Mouse (Mus musculus) testis, adult 2 months (tissue): ENCODE data around the gene Tubb2a. TPM values are rescaled to one million over a fixed set of nuclear protein-coding genes. Genes with fewer than 3 reads are reported as not detected.

Experiments used
- H3K27ac ChIP-seq: fragments of 200-500 bp; 2 replicates; pipeline ENCODE4 v1.5.1; 2012; ENCODE audit warnings: low read depth, low read length; ENCODE audit not compliant: control insufficient read depth, insufficient read depth
- H3K27me3 ChIP-seq: fragments of 200-500 bp; 2 replicates; pipeline ENCODE4 v1.6.1; 2012; ENCODE audit warnings: mild to moderate bottlenecking, low read length, moderate library complexity; ENCODE audit not compliant: control insufficient read depth, insufficient read depth
- H3K36me3 ChIP-seq: fragments of 200-500 bp; 2 replicates; pipeline ENCODE4 v1.6.1; 2012; ENCODE audit warnings: mild to moderate bottlenecking, low read length; ENCODE audit not compliant: control insufficient read depth, insufficient read depth
- H3K4me1 ChIP-seq: fragments of 200-500 bp; 2 replicates; pipeline ENCODE4 v1.6.1; 2012; ENCODE audit warnings: low read length; ENCODE audit not compliant: control insufficient read depth, insufficient read depth
- H3K4me3 ChIP-seq: fragments of 200-500 bp; 2 replicates; pipeline ENCODE4 v1.5.1; 2012; ENCODE audit warnings: low read depth, mild to moderate bottlenecking, low read length, moderate library complexity, mixed read lengths; ENCODE audit not compliant: control insufficient read depth
- CTCF ChIP-seq: fragments of 200-500 bp; IDR thresholded peaks from 2 replicates; pipeline ENCODE4 v1.5.1; 2012; ENCODE audit warnings: low read depth, mild to moderate bottlenecking, inconsistent platforms, low read length, moderate library complexity; ENCODE audit not compliant: control insufficient read depth, insufficient read depth, insufficient replicate concordance
- POLR2A ChIP-seq: fragments of 200-500 bp; IDR thresholded peaks from 2 replicates; pipeline ENCODE4 v1.6.1; 2012; ENCODE audit warnings: low read depth, mild to moderate bottlenecking, inconsistent platforms, low read length, moderate library complexity; ENCODE audit not compliant: control insufficient read depth
- polyA plus RNA-seq: library from polyadenylated mRNA; depleted of rRNA; stranded (reverse); fragments of >200 nt; gene quantifications from 2 replicates; pipeline ENCODE4 v1.2.3, GENCODE M21; 2012; rRNA removed

The Tubb2a gene
- polyA plus RNA-seq, 1 experiment: 36.0 TPM

DNA sequence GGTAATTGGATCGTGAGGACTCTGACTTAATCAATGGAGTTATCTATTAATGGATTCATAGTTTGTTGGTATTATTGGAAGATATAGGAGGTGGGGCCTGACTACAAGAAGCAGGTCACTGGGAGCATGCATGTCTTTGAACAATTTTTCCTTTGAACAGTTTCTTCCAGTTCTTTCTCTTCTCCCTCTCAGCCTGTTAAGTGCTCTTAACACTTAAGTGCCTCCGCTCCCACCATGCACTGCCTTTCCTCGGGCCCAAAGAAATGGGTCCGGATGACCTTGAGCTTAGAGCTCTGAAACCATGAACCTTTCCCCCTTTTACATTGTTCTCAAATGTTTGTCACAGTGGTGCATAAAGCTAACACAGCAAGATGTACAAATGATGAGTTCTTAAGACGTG is 41.1 kb downstream of the Tubb2a start:
- H3K36me3 ChIP-seq: no peaks in the 10 kb centered on the region
- peaks cover 8% of the 10 kb centered on the region for H3K4me1 ChIP-seq
- no peak overlapping the region for H3K4me3 ChIP-seq
- H3K27me3 ChIP-seq: no peaks in the 10 kb centered on the region
- TF ChIP-seq CTCF (no peak), POLR2A (no peak)
- H3K27ac ChIP-seq: no peak overlapping the region

DNA sequence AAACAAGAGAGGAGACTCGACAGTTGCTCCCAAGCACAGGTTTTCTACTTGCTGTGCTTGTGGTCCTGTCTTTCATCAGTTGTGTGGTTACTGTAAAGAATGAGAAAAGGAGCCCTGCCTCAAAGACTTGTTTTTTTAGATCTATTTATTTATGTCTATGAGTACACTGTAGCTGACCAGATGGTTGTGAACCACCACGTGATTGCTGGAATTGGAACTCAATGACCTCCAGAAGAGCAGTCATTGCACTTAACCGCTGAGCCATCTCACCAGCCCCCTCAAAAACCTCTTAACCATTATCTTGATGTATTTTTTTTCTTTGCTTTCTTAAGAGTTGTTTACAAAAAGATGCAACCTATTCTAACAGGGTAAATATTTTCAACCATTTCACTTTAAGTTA is 42.4 kb downstream of the Tubb2a start:
- Histone ChIP-seq H3K4me1 (peaks cover 8% of the 10 kb centered on the region), H3K27me3 (no peaks in the 10 kb centered on the region), H3K27ac (no peak overlapping the region), H3K4me3 (no peak overlapping the region), H3K36me3 (no peaks in the 10 kb centered on the region)
- TF ChIP-seq CTCF (no peak), POLR2A (no peak)

- no peaks in the 10 kb centered on the region for H3K27me3 ChIP-seq
- H3K4me3 ChIP-seq: no peak overlapping the region
- H3K36me3 ChIP-seq: no peaks in the 10 kb centered on the region
- H3K4me1 ChIP-seq: no peaks in the 10 kb centered on the region
- TF ChIP-seq POLR2A: no peak
- TF ChIP-seq CTCF: no peak
- no peak overlapping the region for H3K27ac ChIP-seq
Observed at GRCm38 (mm10) chr13:34032041-34032440, 45.8 kb downstream of the Tubb2a start.

Other genes starting within 250 kb of the Tubb2a start
- gene Serpinb6e, start 234.6 kb downstream of the Tubb2a start, polyA plus RNA-seq: not detected in 2 replicates
- gene Serpinb6c, start 172.3 kb downstream of the Tubb2a start, polyA plus RNA-seq: 0.63 and 0.79 TPM in 2 replicates
- gene Nqo2, start 113.3 kb downstream of the Tubb2a start, polyA plus RNA-seq: 24.9 and 28.4 TPM in 2 replicates
- gene Ripk1, start 75.6 kb downstream of the Tubb2a start, polyA plus RNA-seq: 2.2 and 2.6 TPM in 2 replicates
- 126 and 136 TPM in 2 replicates for gene Serpinb6a, start 75.2 kb downstream of the Tubb2a start, polyA plus RNA-seq
- 12.3 and 13.1 TPM in 2 replicates for gene Bphl, start 40.4 kb downstream of the Tubb2a start, polyA plus RNA-seq
- 0.46 and 2.1 TPM in 2 replicates for gene Tubb2b, start 52.5 kb upstream of the Tubb2a start, polyA plus RNA-seq
- 39.7 and 49.8 TPM in 2 replicates for gene Psmg4, start 85.0 kb upstream of the Tubb2a start, polyA plus RNA-seq